9 mouse cellular contexts compared by ENCODE assay signal in genomic region chr8:91488086-91488783, GRCm38 (mm10).
DNase-seq lines count a peak whose midpoint lies in the region; ATAC-seq and TF ChIP-seq lines count a peak whose summit lies in the region.
"Had no signal": no experiment of that assay in that cellular context is flagged by ENCODE, and none has a peak within 500 bp of the region (broad histone marks: within the 10 kb centered on the region; RNA-seq: fewer than 3 reads in every experiment).

No protein-coding gene starts in this region.

- H3K9me3 ChIP-seq in G1E (replicated peaks), result no peaks in the 10 kb centered on the region
- H3K9me3 ChIP-seq in kidney, postnatal 0 days (replicated peaks; ENCODE audit: low read length), result no peaks in the 10 kb centered on the region
- no peaks in the 10 kb centered on the region for H3K9me3 ChIP-seq in liver, embryonic 13.5 days (replicated peaks)
- H3K9me3 ChIP-seq: heart, embryonic 15.5 days had no signal

- H3K4me2 ChIP-seq in kidney, postnatal 0 days (ENCODE audit: low read length), result no peak overlapping the region
- no peak overlapping the region for H3K4me2 ChIP-seq in liver, embryonic 13.5 days
- H3K4me2 ChIP-seq: heart, embryonic 15.5 days had no signal

- DNase-seq in 416B (ENCODE audit: low read depth) (peak; percentile 70), G1E (ENCODE audit: low spot score) (no peak)
- peak; percentile 76 to 80 for DNase-seq in cerebellum, adult 18-20 months
- DNase-seq in frontal cortex, postnatal 14 days (ENCODE audit: low spot score in 2 of 2), result peak; percentile 25 to 54
- peak; percentile 88 for DNase-seq in kidney, postnatal 0 days (ENCODE audit: low spot score)
- peak; percentile 8 for DNase-seq in liver, embryonic 13.5 days
- DNase-seq in retina, embryonic 14.5 days (ENCODE audit: low spot score), result peak; percentile 89

- H3K27me3 ChIP-seq in G1E (ENCODE audit: insufficient read depth, low read length), result no peaks in the 10 kb centered on the region
- no peaks in the 10 kb centered on the region for H3K27me3 ChIP-seq in kidney, postnatal 0 days (ENCODE audit: insufficient read depth, low read length)
- H3K27me3 ChIP-seq in liver, embryonic 13.5 days, result no peaks in the 10 kb centered on the region
- H3K27me3 ChIP-seq: heart, embryonic 15.5 days had no signal

- H3K36me3 ChIP-seq in G1E (replicated peaks), result peaks cover 47% of the 10 kb centered on the region
- H3K36me3 ChIP-seq in kidney, postnatal 0 days (ENCODE audit: insufficient read depth, low read length), result peaks cover 3% of the 10 kb centered on the region; the same call in 1 of the 2 replicates
- 0 out of 2 replicates have a peak, but pooled peaks cover 10% of the 10 kb centered on the region for H3K36me3 ChIP-seq in liver, embryonic 13.5 days

- no peak overlapping the region for H3K9ac ChIP-seq in kidney, postnatal 0 days (ENCODE audit: low read depth, low read length)
- no peak overlapping the region for H3K9ac ChIP-seq in liver, embryonic 13.5 days
- H3K9ac ChIP-seq: heart, embryonic 15.5 days had no signal

- TF ChIP-seq CTCF in G1E (IDR thresholded peaks at IDR 0.05; ENCODE audit: low read depth, low read length), result peak; percentile 27; the same call in 1 of the 2 replicates
- TF ChIP-seq CTCF in kidney, postnatal 0 days (IDR thresholded peaks at IDR 0.05; ENCODE audit: low read depth), result peak; percentile 93

- no peaks in the 10 kb centered on the region for H3K4me1 ChIP-seq in G1E (ENCODE audit: insufficient read depth, low read depth, low read length)
- H3K4me1 ChIP-seq in kidney, postnatal 0 days (replicated peaks; ENCODE audit: insufficient read depth, low read length), result peaks cover 8% of the 10 kb centered on the region
- H3K4me1 ChIP-seq in liver, embryonic 13.5 days (replicated peaks), result no peaks in the 10 kb centered on the region

- WGBS in kidney, postnatal 0 days, result 57% methylated on average over 13 of the region's 13 CpGs
- 58% methylated on average over 13 of the region's 13 CpGs for WGBS in liver, embryonic 13.5 days (ENCODE audit: insufficient replicate concordance)

- no peak overlapping the region for H3K4me3 ChIP-seq in G1E (ENCODE audit: low read depth, low read length)
- H3K4me3 ChIP-seq in kidney, postnatal 0 days (replicated peaks; ENCODE audit: low read depth, low read length), result no peak overlapping the region
- H3K4me3 ChIP-seq in liver, embryonic 13.5 days (replicated peaks), result no peak overlapping the region
- H3K4me3 ChIP-seq: heart, embryonic 15.5 days had no signal

- H3K27ac ChIP-seq in kidney, postnatal 0 days, result no peak overlapping the region
- no peak overlapping the region for H3K27ac ChIP-seq in liver, embryonic 13.5 days
- H3K27ac ChIP-seq: heart, embryonic 15.5 days had no signal

- ATAC-seq in G1E (ENCODE audit: extremely low read depth, insufficient number of reproducible peaks, low FRiP score, poor library complexity, severe bottlenecking), result no peak
- no peak for ATAC-seq in kidney, postnatal 0 days (replicated peaks; ENCODE audit: low FRiP score, low read depth)
- ATAC-seq in liver, embryonic 13.5 days (ENCODE audit: low read depth), result no peak
- no peak for ATAC-seq in erythroid progenitor cell, adult 5-6 weeks (replicated peaks; ENCODE audit: low FRiP score, poor library complexity, severe bottlenecking)
